Mouse (Mus musculus) CD4-positive, CD25-positive, alpha-beta regulatory T cell, adult 4 months (primary cell): ENCODE results near the gene Rela. TPM values are rescaled to one million over a fixed set of nuclear protein-coding genes. Genes with fewer than 3 reads are reported as not detected.
A peak's percentile ranks its signal among the peaks of the same experiment; 100 is the strongest.

Experiments
- ATAC-seq: one replicate; pipeline ENCODE4 v1.8.0; 2017
- polyA plus RNA-seq, 2 experiments: library from polyadenylated mRNA; unstranded; fragments of 100-300 nt; shearing (Covaris generic); gene quantifications; one replicate each; pipeline ENCODE4 v1.2.1; 2017

The Rela gene
- polyA plus RNA-seq, 2 experiments from 2014 or later, result 111 to 174 TPM

GRCm38 (mm10) chr19:5636571-5637041 lies 677 bp upstream of the Rela start:
- peak; percentile 30 for ATAC-seq

- no peak for ATAC-seq
Measured at GRCm38 (mm10) chr19:5638416-5639005, 1.2 kb downstream of the Rela start.

- ATAC-seq, result no peak
Measured at GRCm38 (mm10) chr19:5640339-5640738, 3.1 kb downstream of the Rela start.

GRCm38 (mm10) chr19:5641021-5641420 lies 3.7 kb downstream of the Rela start:
- ATAC-seq, result no peak

- no peak for ATAC-seq
Measured at GRCm38 (mm10) chr19:5641641-5642040, 4.4 kb downstream of the Rela start.

DNA sequence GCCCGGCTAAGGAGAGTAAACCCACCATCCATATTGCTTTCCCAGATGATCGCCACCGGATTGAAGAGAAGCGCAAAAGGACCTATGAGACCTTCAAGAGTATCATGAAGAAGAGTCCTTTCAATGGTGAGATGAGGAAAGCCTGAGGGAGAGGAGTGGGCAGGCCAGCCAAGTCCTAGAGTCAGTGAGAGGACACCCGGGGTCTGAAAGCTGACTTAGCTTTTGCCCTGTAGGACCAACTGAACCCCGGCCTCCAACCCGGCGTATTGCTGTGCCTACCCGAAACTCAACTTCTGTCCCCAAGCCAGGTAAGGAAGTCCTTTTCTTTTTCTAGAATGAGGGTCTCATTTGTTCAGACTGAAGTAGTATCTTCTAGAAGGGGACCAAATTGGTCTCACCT lies 8.0 kb downstream of the Rela start:
- no peak for ATAC-seq

GRCm38 (mm10) chr19:5646731-5647330 lies 9.5 kb downstream of the Rela start:
- ATAC-seq, result no peak

GRCm38 (mm10) chr19:5647791-5648190 lies 10.5 kb downstream of the Rela start:
- no peak for ATAC-seq

- peak; percentile 95 for ATAC-seq
Measured at GRCm38 (mm10) chr19:5648401-5649297, 11.4 kb downstream of the Rela start.

- no peak for ATAC-seq
Measured at GRCm38 (mm10) chr19:5649298-5649741, 12.0 kb downstream of the Rela start.

DNA sequence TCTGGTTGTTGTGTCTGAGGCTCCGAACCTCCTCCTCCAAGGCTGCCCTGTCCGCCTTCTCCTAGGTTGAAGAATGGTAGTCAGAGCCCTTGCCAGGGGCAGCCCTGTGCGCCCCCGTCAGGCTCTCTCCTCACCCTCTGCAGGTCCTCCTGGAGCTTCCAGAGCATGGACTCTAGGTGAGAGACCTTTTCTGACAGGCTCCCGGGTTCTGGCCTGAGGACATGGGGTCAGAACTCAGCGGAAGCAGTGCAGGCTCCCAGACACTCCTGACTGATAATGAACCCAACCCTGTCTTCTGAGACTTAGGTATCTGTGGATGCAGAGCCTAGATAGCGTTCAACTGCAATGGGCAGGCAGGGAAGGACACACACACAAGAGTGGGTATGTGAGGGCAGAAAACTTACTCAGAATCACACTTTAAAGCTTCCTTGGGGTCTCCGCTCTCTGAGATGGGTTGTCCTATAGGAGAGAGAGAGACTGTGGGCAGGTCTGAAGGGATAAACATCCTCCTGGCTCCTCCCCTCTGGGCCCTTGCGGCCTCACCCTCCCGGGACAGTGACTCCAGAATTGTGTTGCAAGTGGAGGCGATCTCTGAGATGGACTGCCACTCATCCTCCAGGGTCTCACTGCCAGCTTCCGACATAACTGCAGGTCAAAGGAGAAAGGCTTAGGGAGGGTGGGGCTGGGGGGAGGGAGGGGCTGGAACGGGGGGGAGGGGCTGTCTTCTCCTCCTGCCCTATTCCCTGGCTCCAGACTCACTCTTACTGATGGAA lies 14.4 kb downstream of the Rela start:
- ATAC-seq, result no peak

DNA sequence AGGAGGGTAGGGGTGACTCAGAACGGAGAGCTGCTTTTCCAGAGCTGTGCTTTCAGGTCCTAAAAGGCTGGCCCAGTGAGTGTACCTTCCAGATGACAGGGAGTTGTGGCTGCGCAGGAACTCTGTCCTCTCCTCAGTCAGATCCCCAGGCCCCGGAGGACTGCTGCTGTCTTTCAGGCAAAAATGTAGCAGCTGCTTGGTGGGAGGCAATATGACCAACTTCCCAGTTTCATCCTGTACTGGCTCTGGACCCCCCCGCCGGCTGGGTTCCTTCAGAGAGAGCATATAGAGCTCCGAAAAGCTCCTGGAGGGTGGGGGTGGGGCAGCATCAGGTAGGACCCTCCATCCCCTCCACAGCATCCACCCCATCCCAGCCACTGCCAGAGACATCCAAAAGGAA lies 15.3 kb downstream of the Rela start:
- ATAC-seq, result no peak

GRCm38 (mm10) chr19:5653969-5654719 lies 16.9 kb downstream of the Rela start:
- no peak for ATAC-seq

GRCm38 (mm10) chr19:5654720-5655298 lies 17.5 kb downstream of the Rela start:
- ATAC-seq, result no peak

DNA sequence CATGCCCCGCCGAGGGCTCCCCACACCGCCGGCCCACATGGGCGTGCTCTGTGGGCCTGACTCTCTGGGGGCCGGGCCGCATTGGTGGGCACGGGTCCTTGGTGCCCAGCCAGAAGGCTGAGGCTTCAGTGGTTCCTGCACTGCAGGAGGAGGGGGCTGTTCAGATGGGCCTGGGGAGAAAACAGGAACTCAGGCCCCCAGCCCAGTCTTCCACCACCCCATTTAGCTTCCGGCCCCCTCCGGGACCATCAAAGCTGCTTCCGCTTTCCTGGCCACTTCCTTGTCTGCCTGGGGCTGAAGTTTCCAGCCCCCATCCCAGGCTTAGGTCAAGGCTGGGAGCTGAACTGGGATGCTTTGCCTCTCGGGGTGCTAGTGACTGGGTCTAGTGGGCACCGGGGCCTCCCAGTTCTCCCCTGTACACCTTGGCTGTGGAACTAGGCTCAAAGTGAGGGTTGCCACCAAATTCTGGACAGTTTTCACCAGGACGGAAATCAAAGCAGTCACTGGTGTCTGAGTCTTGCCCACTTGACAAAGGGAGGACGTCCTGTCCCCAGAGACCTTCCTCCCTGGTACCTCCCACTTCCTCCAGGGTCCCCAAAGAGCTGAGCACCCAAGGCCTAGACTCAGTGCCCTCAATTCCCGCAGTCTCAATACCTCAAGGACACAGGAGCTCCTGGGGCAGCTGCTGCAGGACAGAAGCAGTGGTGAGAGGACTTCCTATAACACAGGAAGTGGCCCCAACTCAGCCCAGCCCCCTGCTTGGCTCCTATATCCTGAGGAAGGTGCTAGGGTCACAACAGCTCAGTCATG lies 23.9 kb downstream of the Rela start:
- peak; percentile 25 for ATAC-seq

- peak; percentile 50 for ATAC-seq
Measured at GRCm38 (mm10) chr19:5662310-5662709, 25.0 kb downstream of the Rela start.

DNA sequence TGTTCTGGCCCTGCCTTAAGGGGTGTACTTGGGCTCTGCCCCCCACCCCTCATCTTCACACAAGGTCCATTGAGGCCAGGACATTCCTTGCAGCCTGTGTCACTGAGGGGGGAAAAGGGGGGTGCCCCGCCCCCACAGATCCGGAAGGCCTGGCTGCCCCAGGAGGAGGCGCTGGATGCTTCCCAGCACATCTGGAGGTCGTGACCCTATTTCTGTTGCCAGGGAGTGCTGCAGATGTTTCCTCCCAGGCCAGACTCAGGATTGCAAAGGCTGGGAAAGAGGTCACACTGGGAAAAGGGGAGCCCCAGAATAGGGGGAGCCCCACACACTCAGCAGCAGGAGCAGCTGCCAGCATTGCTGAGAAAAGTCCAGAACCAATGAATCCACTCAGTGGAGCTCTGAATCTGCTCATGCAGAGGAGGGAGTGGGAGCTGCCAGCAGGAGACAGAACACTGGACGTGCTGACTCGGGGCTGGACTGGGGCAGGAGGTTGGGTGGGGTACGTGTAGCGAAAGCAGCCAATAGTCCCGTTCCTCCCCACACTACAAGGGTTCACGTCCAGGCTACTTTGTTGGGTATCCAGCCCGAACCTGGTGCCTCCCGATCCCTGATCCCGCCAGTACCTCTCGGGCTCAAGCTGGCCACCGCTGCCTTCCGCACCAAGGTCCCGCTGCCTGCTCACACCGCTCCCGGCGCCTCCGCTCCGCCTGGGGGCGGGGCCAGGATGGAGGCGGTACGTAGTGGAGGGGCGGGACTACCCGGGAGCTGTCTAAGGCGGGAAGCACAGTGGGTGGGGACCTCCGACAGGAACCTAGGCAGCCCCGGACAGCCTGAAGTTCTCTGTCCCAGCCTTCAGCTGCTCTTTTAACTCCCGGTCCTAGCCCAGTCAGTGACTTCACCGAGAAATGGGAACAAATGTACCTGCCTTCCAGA lies 26.0 kb downstream of the Rela start, which contains the start of gene Sipa1:
TSS of gene Sipa1 (minus strand) at position 727 of the 933 bp plus-strand sequence.
- peak; percentile 92 for ATAC-seq

DNA sequence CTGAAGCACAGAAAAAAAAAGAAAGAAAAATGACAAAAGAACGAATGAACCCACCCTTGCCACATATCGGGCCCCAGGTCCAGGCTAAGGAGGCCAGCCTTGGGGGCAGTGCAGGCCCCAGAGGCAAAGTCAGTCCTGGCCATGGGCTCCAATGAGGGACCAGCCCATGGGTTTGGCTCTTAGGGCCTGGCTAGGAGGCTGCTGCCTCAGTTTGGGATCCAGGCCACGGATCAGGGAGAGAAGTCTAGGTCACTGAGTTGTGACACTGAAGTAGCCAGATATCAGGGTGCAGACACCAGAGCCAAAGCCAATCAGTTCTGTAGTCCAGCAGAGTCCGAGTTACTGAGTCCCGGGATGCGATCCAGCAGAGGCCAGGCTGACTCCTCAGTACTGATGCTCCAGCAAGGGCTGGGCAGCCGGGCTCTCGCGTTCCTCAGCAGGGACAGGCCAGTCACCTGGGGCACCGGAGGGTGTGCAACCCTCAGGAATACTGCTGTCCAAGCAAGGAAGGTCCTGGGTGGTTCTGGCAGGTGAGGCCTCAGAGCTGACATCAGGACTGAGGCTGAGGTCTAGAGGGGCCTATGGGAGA lies 27.5 kb downstream of the Rela start:
- ATAC-seq, result no peak

GRCm38 (mm10) chr19:5665465-5665864 lies 28.2 kb downstream of the Rela start:
- no peak for ATAC-seq
